In genomic region chr4:138700184-138700982, GRCm38 (mm10) we compare ENCODE assay signal across 10 mouse cellular contexts. TPM values are rescaled to one million over a fixed set of nuclear protein-coding genes. Genes with fewer than 3 reads are reported as not detected.
DNase-seq lines count a peak whose midpoint lies in the region; ATAC-seq lines count a peak whose summit lies in the region.
"Had no signal": no experiment of that assay in that cellular context is flagged by ENCODE, and none has a peak within 500 bp of the region (broad histone marks: within the 10 kb centered on the region; RNA-seq: fewer than 3 reads in every experiment).

No protein-coding gene starts in this region.

- intact Hi-C loops in left cerebral cortex, postnatal 10 days (cut with DNase I) = loop anchor here (2.0 to 5.0 kb wide), 3 partner anchors 133 to 254 kb away; no protein-coding TSS in a partner anchor

- H3K4me3 ChIP-seq in liver, embryonic 11.5 days (ENCODE audit: low read depth, low read length) = no peak overlapping the region
- H3K4me3 ChIP-seq in midbrain, embryonic 16.5 days (ENCODE audit: low read depth, low read length) = no peak overlapping the region
- H3K4me3 ChIP-seq: erythroblast, embryonic 14.5 days; megakaryocyte, embryonic 14.5 days had no signal

- 29% methylated on average over 15 of the region's 15 CpGs for WGBS in liver, embryonic 11.5 days
- 27% methylated on average over 15 of the region's 15 CpGs for WGBS in midbrain, embryonic 16.5 days

- H3K9me3 ChIP-seq in liver, embryonic 11.5 days (ENCODE audit: control insufficient read depth, low read length) = no peaks in the 10 kb centered on the region
- no peaks in the 10 kb centered on the region for H3K9me3 ChIP-seq in midbrain, embryonic 16.5 days (replicated peaks; ENCODE audit: control insufficient read depth, low read length, poor library complexity, severe bottlenecking)

- H3K4me2 ChIP-seq in liver, embryonic 11.5 days = no peak overlapping the region
- H3K4me2 ChIP-seq in midbrain, embryonic 16.5 days (ENCODE audit: low read length) = no peak overlapping the region

- 0 out of 2 replicates have a peak, but pooled peaks cover 5% of the 10 kb centered on the region for H3K27me3 ChIP-seq in liver, embryonic 11.5 days (replicated peaks; ENCODE audit: control insufficient read depth, insufficient read depth, low read length)
- H3K27me3 ChIP-seq in midbrain, embryonic 16.5 days (ENCODE audit: control insufficient read depth, insufficient read depth, low read depth, low read length) = no peaks in the 10 kb centered on the region

- DNase-seq in liver = peak; percentile 20
- DNase-seq in liver, embryonic 11.5 days (ENCODE audit: low spot score) = no peak
- peak; percentile 94 for DNase-seq in R1 (ENCODE audit: low read depth, low spot score)
- peak; percentile 65 to 66 for DNase-seq in left cerebral cortex, postnatal 10 days (ENCODE audit: extremely low spot score in 1 of 2, low spot score in 2 of 2)
- no peak for DNase-seq in spleen, adult 12 weeks (ENCODE audit: low spot score)

- no peak overlapping the region for H3K9ac ChIP-seq in liver, embryonic 11.5 days (ENCODE audit: low read depth, low read length)
- H3K9ac ChIP-seq in midbrain, embryonic 16.5 days (ENCODE audit: low read depth, low read length) = no peak overlapping the region

- H3K36me3 ChIP-seq in liver, embryonic 11.5 days (ENCODE audit: control insufficient read depth, insufficient read depth, low read length) = no peaks in the 10 kb centered on the region
- H3K36me3 ChIP-seq in midbrain, embryonic 16.5 days (ENCODE audit: control insufficient read depth, insufficient read depth, low read length) = no peaks in the 10 kb centered on the region

- no peaks in the 10 kb centered on the region for H3K4me1 ChIP-seq in liver, embryonic 11.5 days (replicated peaks; ENCODE audit: control insufficient read depth, insufficient read depth, low read length)
- no peaks in the 10 kb centered on the region; the same call in 1 of the 2 replicates for H3K4me1 ChIP-seq in midbrain, embryonic 16.5 days (ENCODE audit: control insufficient read depth, insufficient read depth, low read length)
- H3K4me1 ChIP-seq: megakaryocyte, embryonic 14.5 days had no signal

- no peak for ATAC-seq in liver, embryonic 11.5 days (replicated peaks; ENCODE audit: low FRiP score)
- 0 out of 2 replicates have a peak, but pooled peaks have one; percentile 56 for ATAC-seq in common myeloid progenitor, adult 5-6 weeks (replicated peaks; ENCODE audit: low read depth, poor library complexity, severe bottlenecking)
- ATAC-seq in hematopoietic stem cell, adult 5-6 weeks (replicated peaks in 1 of 2; ENCODE audit: insufficient read depth in 1 of 2, low FRiP score in 2 of 2, low TSS enrichment in 1 of 2, low read depth in 1 of 2, poor library complexity in 2 of 2, severe bottlenecking in 2 of 2) = 0 out of 4 replicates have a peak, but pooled peaks have one; percentile 42 to 48
- ATAC-seq in midbrain, embryonic 16.5 days = peak; percentile 77

- no peak overlapping the region for H3K27ac ChIP-seq in liver, embryonic 11.5 days (ENCODE audit: low read depth, low read length)
- H3K27ac ChIP-seq in midbrain, embryonic 16.5 days (ENCODE audit: low read length) = no peak overlapping the region

RNA-seq across cellular contexts. Expression of gene Pla2g2c, which starts 24.2 kb away (rescaled TPM):
- 0.22 and 0.27 TPM in 2 replicates for polyA plus RNA-seq in liver, embryonic 11.5 days (2014; fragmentation: Nextera tagmentation; extraction: Ambion mirVana)
- not detected in 2 replicates for total RNA-seq in common myeloid progenitor, adult 5-6 weeks (2017)
- not detected in 2 replicates for total RNA-seq in hematopoietic stem cell, adult 5-6 weeks (2017)
- not detected for total RNA-seq in left cerebral cortex, postnatal 10 days (2021)
- polyA plus RNA-seq in midbrain, embryonic 16.5 days (2015; fragmentation: Nextera tagmentation; extraction: Ambion mirVana) = 0.25 and 0.30 TPM in 2 replicates
- polyA plus RNA-seq: erythroblast, embryonic 14.5 days had no signal

RNA-seq across cellular contexts. Expression of gene Ubxn10, which starts 36.6 kb away (rescaled TPM):
- 0.48 and 0.74 TPM in 2 replicates for polyA plus RNA-seq in liver, embryonic 11.5 days (2014; fragmentation: Nextera tagmentation; extraction: Ambion mirVana)
- not detected in 2 replicates for total RNA-seq in common myeloid progenitor, adult 5-6 weeks (2017)
- total RNA-seq in hematopoietic stem cell, adult 5-6 weeks (2017) = not detected in 2 replicates
- 1 to 10 TPM; 1.1 to 1.3 TPM for total RNA-seq in left cerebral cortex, postnatal 10 days (2021)
- polyA plus RNA-seq in midbrain, embryonic 16.5 days (2015; fragmentation: Nextera tagmentation; extraction: Ambion mirVana) = 4.7 and 5.4 TPM in 2 replicates
- polyA plus RNA-seq: erythroblast, embryonic 14.5 days had no signal

RNA-seq across cellular contexts. Expression of gene Pla2g2f, which starts 57.0 kb away (rescaled TPM):
- polyA plus RNA-seq in liver, embryonic 11.5 days (2014; fragmentation: Nextera tagmentation; extraction: Ambion mirVana) = not detected in 2 replicates
- total RNA-seq in common myeloid progenitor, adult 5-6 weeks (2017) = not detected in 2 replicates
- not detected in 2 replicates for total RNA-seq in hematopoietic stem cell, adult 5-6 weeks (2017)
- total RNA-seq in left cerebral cortex, postnatal 10 days (2021) = not detected
- 0.11 TPM in 1 of 2 replicates, not detected in the other for polyA plus RNA-seq in midbrain, embryonic 16.5 days (2015; fragmentation: Nextera tagmentation; extraction: Ambion mirVana)
- polyA plus RNA-seq: erythroblast, embryonic 14.5 days had no signal

Comparison
In these comparisons a context has a peak if more than half of its experiments do, and no peak if none do; other contexts are left out.
1. DNase-seq: peak in liver (single experiment), R1 (single experiment) and left cerebral cortex, postnatal 10 days (2 of 2); none in liver, embryonic 11.5 days (single experiment) and spleen, adult 12 weeks (single experiment).